Mouse (Mus musculus) liver, postnatal 0 days (tissue): ENCODE measurements around the gene Dthd1.

Source experiments
- CTCF ChIP-seq: sonication (generic); IDR thresholded peaks from 2 replicates; pipeline ENCODE4 v1.5.1; 2016; ENCODE audit warnings: antibody characterized with exemption, low read depth
- EP300 ChIP-seq: IDR thresholded peaks from 2 replicates; pipeline ENCODE4 v1.6.1; 2016; ENCODE audit warnings: antibody characterized with exemption, low read depth, mild to moderate bottlenecking

- no peak for TF ChIP-seq EP300
- TF ChIP-seq CTCF = no peak
Measured at GRCm38 (mm10) chr5:62792776-62793175, 20.8 kb upstream of the Dthd1 start.
